Comparison of ENCODE assay signal across 8 mouse cellular contexts in the genomic region with DNA sequence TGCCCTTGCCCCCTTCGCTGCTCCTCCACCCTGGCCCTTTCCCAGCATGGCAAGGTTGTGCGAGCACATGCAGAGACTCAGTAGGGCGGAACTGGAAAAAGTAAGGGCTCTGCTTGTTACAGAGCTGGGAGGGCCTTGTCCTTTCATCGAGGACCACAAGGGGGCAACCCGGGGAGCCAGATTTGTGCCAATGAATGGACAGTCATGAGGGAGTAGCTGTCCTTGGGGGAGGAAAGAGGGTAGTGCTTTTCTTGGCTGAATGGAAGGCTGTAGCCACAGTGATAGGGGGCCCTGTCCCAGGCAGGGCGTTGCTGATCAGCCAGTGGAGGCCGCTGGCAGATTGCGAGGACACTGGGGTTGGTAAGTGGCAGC. TPM values are rescaled to one million over a fixed set of nuclear protein-coding genes. Genes with fewer than 3 reads are reported as not detected.
DNase-seq lines count a peak whose midpoint lies in the region; ATAC-seq lines count a peak whose summit lies in the region.

No protein-coding gene starts in this region.

- H3K4me1 ChIP-seq in forebrain, embryonic 14.5 days (ENCODE audit: control insufficient read depth, insufficient read depth, low read length) = peaks cover 8% of the 10 kb centered on the region; the same call in 1 of the 2 replicates
- peaks cover 15% of the 10 kb centered on the region for H3K4me1 ChIP-seq in hindbrain, embryonic 14.5 days (replicated peaks; ENCODE audit: control insufficient read depth, insufficient read depth, low read length)
- peaks cover 26% of the 10 kb centered on the region for H3K4me1 ChIP-seq in limb, embryonic 15.5 days
- peaks cover 11% of the 10 kb centered on the region for H3K4me1 ChIP-seq in midbrain, embryonic 16.5 days (ENCODE audit: control insufficient read depth, insufficient read depth, low read length)

- peaks cover 47% of the 10 kb centered on the region for H3K36me3 ChIP-seq in forebrain, embryonic 14.5 days (ENCODE audit: control insufficient read depth, insufficient read depth, low read length)
- H3K36me3 ChIP-seq in hindbrain, embryonic 14.5 days (replicated peaks; ENCODE audit: control insufficient read depth, insufficient read depth) = peaks cover 61% of the 10 kb centered on the region
- H3K36me3 ChIP-seq in limb, embryonic 15.5 days = peaks cover 67% of the 10 kb centered on the region
- H3K36me3 ChIP-seq in midbrain, embryonic 16.5 days (ENCODE audit: control insufficient read depth, insufficient read depth, low read length) = peaks cover 14% of the 10 kb centered on the region

- WGBS in forebrain, embryonic 14.5 days = 3% methylated on average over 8 of the region's 8 CpGs
- 5% methylated on average over 8 of the region's 8 CpGs for WGBS in hindbrain, embryonic 14.5 days
- WGBS in limb, embryonic 15.5 days = 16% methylated on average over 8 of the region's 8 CpGs
- 2% methylated on average over 8 of the region's 8 CpGs for WGBS in midbrain, embryonic 16.5 days

- no peaks in the 10 kb centered on the region for H3K9me3 ChIP-seq in forebrain, embryonic 14.5 days (replicated peaks; ENCODE audit: control insufficient read depth, low read length)
- H3K9me3 ChIP-seq in hindbrain, embryonic 14.5 days (ENCODE audit: control insufficient read depth, low read length) = no peaks in the 10 kb centered on the region
- no peaks in the 10 kb centered on the region for H3K9me3 ChIP-seq in limb, embryonic 15.5 days
- H3K9me3 ChIP-seq in midbrain, embryonic 16.5 days (replicated peaks; ENCODE audit: control insufficient read depth, low read length, poor library complexity, severe bottlenecking) = no peaks in the 10 kb centered on the region

- H3K4me3 ChIP-seq in forebrain, embryonic 14.5 days (ENCODE audit: low read depth, low read length) = no peak overlapping the region
- H3K4me3 ChIP-seq in hindbrain, embryonic 14.5 days (replicated peaks; ENCODE audit: low read length) = no peak overlapping the region
- H3K4me3 ChIP-seq in limb, embryonic 15.5 days = no peak overlapping the region
- no peak overlapping the region for H3K4me3 ChIP-seq in midbrain, embryonic 16.5 days (ENCODE audit: low read depth, low read length)

- H3K27me3 ChIP-seq in forebrain, embryonic 14.5 days (replicated peaks; ENCODE audit: control insufficient read depth, insufficient read depth, low read length) = no peaks in the 10 kb centered on the region
- H3K27me3 ChIP-seq in hindbrain, embryonic 14.5 days (ENCODE audit: control insufficient read depth, insufficient read depth, low read length) = no peaks in the 10 kb centered on the region
- no peaks in the 10 kb centered on the region for H3K27me3 ChIP-seq in limb, embryonic 15.5 days
- H3K27me3 ChIP-seq in midbrain, embryonic 16.5 days (ENCODE audit: control insufficient read depth, insufficient read depth, low read depth, low read length) = no peaks in the 10 kb centered on the region

- H3K27ac ChIP-seq in forebrain, embryonic 14.5 days (ENCODE audit: low read depth, low read length) = no peak overlapping the region
- H3K27ac ChIP-seq in hindbrain, embryonic 14.5 days = peak overlapping the region; percentile 34; the same call in 1 of the 2 replicates
- H3K27ac ChIP-seq in limb, embryonic 15.5 days = peak overlapping the region; percentile 59
- peak overlapping the region; percentile 34; the same call in 1 of the 2 replicates for H3K27ac ChIP-seq in midbrain, embryonic 16.5 days (ENCODE audit: low read length)

- DNase-seq in urinary bladder, postnatal 14 days (ENCODE audit: low spot score) = peak; percentile 74
- DNase-seq in urinary bladder, postnatal 10 days (ENCODE audit: low spot score) = no peak
- peak; percentile 70 for DNase-seq in cerebellum, adult 11-12 months
- peak; percentile 69 for DNase-seq in forebrain, embryonic 14.5 days (ENCODE audit: low spot score)
- DNase-seq in hindbrain, embryonic 14.5 days (ENCODE audit: low spot score) = peak; percentile 63
- peak; percentile 49 for DNase-seq in thymus, postnatal 0 days (ENCODE audit: low spot score)

- ATAC-seq in forebrain, embryonic 14.5 days = peak; percentile 62
- peak; percentile 53; the same call in 1 of the 2 replicates for ATAC-seq in hindbrain, embryonic 14.5 days (ENCODE audit: low FRiP score)
- ATAC-seq in limb, embryonic 15.5 days (ENCODE audit: insufficient number of reproducible peaks, low FRiP score, low TSS enrichment, low read depth) = peak; percentile 11; the same call in 1 of the 2 replicates
- peak; percentile 49 for ATAC-seq in midbrain, embryonic 16.5 days

- H3K9ac ChIP-seq in forebrain, embryonic 14.5 days (ENCODE audit: low read length) = no peak overlapping the region
- 0 out of 2 replicates have a peak overlapping the region, but pooled peaks have one; percentile 25 for H3K9ac ChIP-seq in hindbrain, embryonic 14.5 days
- H3K9ac ChIP-seq in limb, embryonic 15.5 days = no peak overlapping the region
- peak overlapping the region; percentile 42; the same call in 1 of the 2 replicates for H3K9ac ChIP-seq in midbrain, embryonic 16.5 days (ENCODE audit: low read depth, low read length)

- no peak overlapping the region for H3K4me2 ChIP-seq in forebrain, embryonic 14.5 days (ENCODE audit: low read length)
- no peak overlapping the region for H3K4me2 ChIP-seq in hindbrain, embryonic 14.5 days (replicated peaks)
- H3K4me2 ChIP-seq in limb, embryonic 15.5 days = peak overlapping the region; percentile 10; the same call in 1 of the 2 replicates
- no peak overlapping the region for H3K4me2 ChIP-seq in midbrain, embryonic 16.5 days (ENCODE audit: low read length)

RNA-seq across cellular contexts. Expression of a gene that starts 9.5 kb away (rescaled TPM):
- polyA plus RNA-seq in forebrain, embryonic 14.5 days (2014; fragmentation: Nextera tagmentation; extraction: Ambion mirVana) = 51.5 and 55.5 TPM in 2 replicates
- polyA plus RNA-seq in hindbrain, embryonic 14.5 days (2014; fragmentation: Nextera tagmentation; extraction: Ambion mirVana) = 41.8 and 44.2 TPM in 2 replicates
- polyA plus RNA-seq in limb, embryonic 15.5 days (2015; fragmentation: Nextera tagmentation; extraction: Ambion mirVana) = 12.8 and 13.2 TPM in 2 replicates
- 62.1 and 66.5 TPM in 2 replicates for polyA plus RNA-seq in midbrain, embryonic 16.5 days (2015; fragmentation: Nextera tagmentation; extraction: Ambion mirVana)
- polyA plus RNA-seq in thymus, postnatal 0 days (2015; fragmentation: Nextera tagmentation; extraction: Ambion mirVana) = 2.1 and 2.3 TPM in 2 replicates

RNA-seq across cellular contexts. Expression of a gene that starts 15.0 kb away (rescaled TPM):
- polyA plus RNA-seq in forebrain, embryonic 14.5 days (2014; fragmentation: Nextera tagmentation; extraction: Ambion mirVana) = 112 and 126 TPM in 2 replicates
- polyA plus RNA-seq in hindbrain, embryonic 14.5 days (2014; fragmentation: Nextera tagmentation; extraction: Ambion mirVana) = 93.2 and 95.9 TPM in 2 replicates
- 87.1 and 89.8 TPM in 2 replicates for polyA plus RNA-seq in limb, embryonic 15.5 days (2015; fragmentation: Nextera tagmentation; extraction: Ambion mirVana)
- polyA plus RNA-seq in midbrain, embryonic 16.5 days (2015; fragmentation: Nextera tagmentation; extraction: Ambion mirVana) = 83.0 and 88.0 TPM in 2 replicates
- 116 and 117 TPM in 2 replicates for polyA plus RNA-seq in thymus, postnatal 0 days (2015; fragmentation: Nextera tagmentation; extraction: Ambion mirVana)

RNA-seq across cellular contexts. Expression of a gene that starts 15.0 kb away (rescaled TPM):
- 11.9 and 15.2 TPM in 2 replicates for polyA plus RNA-seq in forebrain, embryonic 14.5 days (2014; fragmentation: Nextera tagmentation; extraction: Ambion mirVana)
- polyA plus RNA-seq in hindbrain, embryonic 14.5 days (2014; fragmentation: Nextera tagmentation; extraction: Ambion mirVana) = 28.7 and 32.1 TPM in 2 replicates
- polyA plus RNA-seq in limb, embryonic 15.5 days (2015; fragmentation: Nextera tagmentation; extraction: Ambion mirVana) = 12.7 and 13.8 TPM in 2 replicates
- polyA plus RNA-seq in midbrain, embryonic 16.5 days (2015; fragmentation: Nextera tagmentation; extraction: Ambion mirVana) = 22.3 and 25.4 TPM in 2 replicates
- polyA plus RNA-seq in thymus, postnatal 0 days (2015; fragmentation: Nextera tagmentation; extraction: Ambion mirVana) = 5.3 and 7.1 TPM in 2 replicates

RNA-seq across cellular contexts. Expression of a gene that starts 30.4 kb away (rescaled TPM):
- 2.6 and 3.8 TPM in 2 replicates for polyA plus RNA-seq in forebrain, embryonic 14.5 days (2014; fragmentation: Nextera tagmentation; extraction: Ambion mirVana)
- polyA plus RNA-seq in hindbrain, embryonic 14.5 days (2014; fragmentation: Nextera tagmentation; extraction: Ambion mirVana) = 5.4 and 7.3 TPM in 2 replicates
- polyA plus RNA-seq in limb, embryonic 15.5 days (2015; fragmentation: Nextera tagmentation; extraction: Ambion mirVana) = 12.2 and 12.8 TPM in 2 replicates
- 3.7 and 4.5 TPM in 2 replicates for polyA plus RNA-seq in midbrain, embryonic 16.5 days (2015; fragmentation: Nextera tagmentation; extraction: Ambion mirVana)
- 0.91 and 1.3 TPM in 2 replicates for polyA plus RNA-seq in thymus, postnatal 0 days (2015; fragmentation: Nextera tagmentation; extraction: Ambion mirVana)

RNA-seq across cellular contexts. Expression of a gene that starts 31.8 kb away (rescaled TPM):
- polyA plus RNA-seq in forebrain, embryonic 14.5 days (2014; fragmentation: Nextera tagmentation; extraction: Ambion mirVana) = 0.25 and 0.62 TPM in 2 replicates
- 0.86 and 1.2 TPM in 2 replicates for polyA plus RNA-seq in hindbrain, embryonic 14.5 days (2014; fragmentation: Nextera tagmentation; extraction: Ambion mirVana)
- polyA plus RNA-seq in limb, embryonic 15.5 days (2015; fragmentation: Nextera tagmentation; extraction: Ambion mirVana) = 0.66 and 0.83 TPM in 2 replicates
- 1.5 TPM in 2 replicates for polyA plus RNA-seq in midbrain, embryonic 16.5 days (2015; fragmentation: Nextera tagmentation; extraction: Ambion mirVana)
- polyA plus RNA-seq in thymus, postnatal 0 days (2015; fragmentation: Nextera tagmentation; extraction: Ambion mirVana) = 0.12 and 0.26 TPM in 2 replicates

Comparison
In these comparisons a context has a peak if more than half of its experiments do, and no peak if none do; other contexts are left out.
1. ATAC-seq: peak in every context shown above with its lines; median percentile 62 in forebrain, embryonic 14.5 days; 53 in hindbrain, embryonic 14.5 days; 49 in midbrain, embryonic 16.5 days; 11 in limb, embryonic 15.5 days.
2. H3K9ac ChIP-seq: peak in hindbrain, embryonic 14.5 days (single experiment) and midbrain, embryonic 16.5 days (single experiment); none in forebrain, embryonic 14.5 days (single experiment) and limb, embryonic 15.5 days (single experiment).